Mouse (Mus musculus) midbrain, postnatal 0 days (tissue): ENCODE results near the gene Dtx2. TPM values are rescaled to one million over a fixed set of nuclear protein-coding genes. Genes with fewer than 3 reads are reported as not detected.
"Not testable (repeated sequence)": the region's sequence is repeated elsewhere in the genome, so short reads cannot be mapped to it uniquely, and the experiment has no call there.

ENCODE experiments used
- ATAC-seq: fragments of 200-750 bp; cut with Nextera tagmentation; 2 replicates; pipeline ENCODE4 v1.8.0; 2017; ENCODE audit warnings: moderate number of reproducible peaks, mild to moderate bottlenecking, moderate TSS enrichment, moderate library complexity; ENCODE audit not compliant: low FRiP score
- DNase-seq: peaks from one replicate; pipeline ENCODE4 v3.0.0-alpha.2; 2015; ENCODE audit warnings: low spot score
- H3K27ac ChIP-seq: fragments of 300-500 bp; sonication (generic); 2 replicates; pipeline ENCODE4 v1.5.1; 2014; ENCODE audit warnings: low read depth, mild to moderate bottlenecking, low read length, mixed read lengths
- H3K27me3 ChIP-seq: fragments of 300-500 bp; sonication (generic); 2 replicates; pipeline ENCODE4 v1.6.1; 2014; ENCODE audit warnings: low read length, control low read depth, mixed read lengths; ENCODE audit not compliant: insufficient read depth
- H3K36me3 ChIP-seq: fragments of 300-500 bp; sonication (generic); 2 replicates; pipeline ENCODE4 v1.6.1; 2014; ENCODE audit warnings: low read length, control low read depth, mixed read lengths; ENCODE audit not compliant: insufficient read depth
- H3K4me1 ChIP-seq: fragments of 300-500 bp; sonication (generic); 2 replicates; pipeline ENCODE4 v1.6.1; 2014; ENCODE audit warnings: mild to moderate bottlenecking, control low read depth, antibody characterized with exemption, low read length, mixed read lengths; ENCODE audit not compliant: insufficient read depth
- H3K4me2 ChIP-seq: fragments of 300-500 bp; sonication (generic); 2 replicates; pipeline ENCODE4 v1.6.1; 2014; ENCODE audit warnings: low read depth, mild to moderate bottlenecking, low read length, mixed read lengths; ENCODE audit not compliant: poor library complexity, severe bottlenecking
- H3K4me3 ChIP-seq: fragments of 300-500 bp; sonication (generic); 2 replicates; pipeline ENCODE4 v1.5.1; 2014; ENCODE audit warnings: low read depth, mild to moderate bottlenecking, low read length, moderate library complexity
- H3K9ac ChIP-seq: fragments of 300-500 bp; sonication (generic); replicated peaks from 2 replicates; pipeline ENCODE4 v1.6.1; 2014; ENCODE audit warnings: mild to moderate bottlenecking, low read length, moderate library complexity, mixed read lengths; ENCODE audit not compliant: poor library complexity, severe bottlenecking
- H3K9me3 ChIP-seq: fragments of 300-500 bp; sonication (generic); 2 replicates; pipeline ENCODE4 v1.6.1; 2016; ENCODE audit warnings: low read length, control low read depth
- CTCF ChIP-seq: IDR thresholded peaks from 2 replicates; pipeline ENCODE4 v1.5.1; 2016; ENCODE audit warnings: antibody characterized with exemption, mild to moderate bottlenecking
- WGBS: fragments of 180-500 bp; shearing (Covaris S2); extraction: QIAGEN DNeasy Blood & Tissue Kit; methylation state at CpG from one replicate; pipeline ENCODE4 v1.1.7; 2014; 5-methylcytosine and 5-hydroxymethylcytosine counted together
- polyA plus RNA-seq: library from polyadenylated mRNA; unstranded; fragments of >200 nt; fragmentation: Nextera tagmentation; extraction: Ambion mirVana; gene quantifications from 2 replicates; pipeline ENCODE4 v1.2.1, GENCODE M21; 2015
- total RNA-seq: library from RNA; depleted of rRNA; stranded (reverse); fragments of >200 nt; gene quantifications from 2 replicates; pipeline ENCODE4 v1.2.3, GENCODE M21; 2014

Dtx2 gene
- total and polyA plus RNA-seq, 2 experiments from 2014 or later: 20.1 to 25.4 TPM

DNA sequence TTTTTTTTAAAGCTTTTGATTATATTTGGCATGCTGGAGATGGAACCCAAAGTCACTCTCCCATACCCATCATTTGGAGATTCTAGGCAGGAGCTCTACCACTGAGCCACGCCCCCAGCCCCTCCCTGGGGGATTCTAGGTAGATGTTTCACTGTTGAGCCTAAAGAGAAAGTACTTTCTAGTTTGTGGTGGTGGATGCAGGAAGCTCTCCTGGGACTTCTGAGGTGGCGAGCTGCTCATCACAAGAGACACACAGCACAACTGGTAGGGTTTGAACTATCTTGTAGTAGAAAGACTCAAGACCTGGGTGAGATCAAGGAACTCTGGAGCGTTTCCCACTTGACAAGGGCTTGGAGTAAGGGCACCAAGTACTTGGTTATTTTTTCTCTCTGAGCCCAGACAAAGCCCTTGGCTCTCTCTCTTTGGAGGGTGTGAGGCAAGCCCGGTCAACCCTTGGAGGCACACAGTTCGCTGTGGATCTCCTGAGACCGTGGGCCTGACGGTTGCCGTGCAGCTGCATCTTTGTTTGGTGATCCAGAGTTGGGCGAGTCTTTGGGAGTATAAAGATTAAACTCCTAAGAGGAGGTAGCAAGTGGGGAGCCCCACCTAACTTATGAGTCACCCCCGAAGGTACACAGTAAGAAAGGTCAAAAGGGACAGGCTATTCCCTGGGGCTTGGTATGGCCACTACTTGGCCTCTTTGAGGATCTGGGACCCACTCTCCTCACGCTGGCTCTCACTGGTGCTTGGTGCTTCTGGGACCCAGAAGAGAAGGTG is 59.9 kb downstream of the Dtx2 start, which contains the start of gene Upk3bl:
Upk3bl (plus strand) TSS at position 192 of the 777 bp plus-strand sequence.
- H3K27me3 ChIP-seq: no peaks in the 10 kb centered on the region
- no peak for TF ChIP-seq CTCF
- no peak within 1 kb of the TSS for H3K9ac ChIP-seq
- 91% methylated on average over 11 of the region's 11 CpGs for WGBS
- no peaks in the 10 kb centered on the region for H3K36me3 ChIP-seq
- no peak for ATAC-seq
- H3K27ac ChIP-seq: no peak within 1 kb of the TSS
- H3K4me1 ChIP-seq: peaks cover 5% of the 10 kb centered on the region; the same call in 1 of the 2 replicates
- DNase-seq: no peak
- no peak within 1 kb of the TSS for H3K4me3 ChIP-seq
- H3K4me2 ChIP-seq: no peak within 1 kb of the TSS
- no peaks in the 10 kb centered on the region for H3K9me3 ChIP-seq

GRCm38 (mm10) chr5:136056062-136056461 is 61.5 kb downstream of the Dtx2 start:
- Histone ChIP-seq H3K27me3 (no peaks in the 10 kb centered on the region), H3K9me3 (no peaks in the 10 kb centered on the region), H3K9ac (no peak overlapping the region), H3K4me3 (no peak overlapping the region), H3K4me1 (peaks cover 5% of the 10 kb centered on the region; the same call in 1 of the 2 replicates), H3K4me2 (no peak overlapping the region), H3K36me3 (no peaks in the 10 kb centered on the region), H3K27ac (no peak overlapping the region)
- no peak for ATAC-seq
- WGBS: 39% methylated on average over 4 of the region's 4 CpGs
- no peak for DNase-seq
- TF ChIP-seq CTCF: peak; percentile 40

- H3K4me3 ChIP-seq: no peak overlapping the region
- H3K36me3 ChIP-seq: no peaks in the 10 kb centered on the region
- DNase-seq: no peak
- ATAC-seq: no peak
- no peaks in the 10 kb centered on the region for H3K9me3 ChIP-seq
- WGBS: 34% methylated on average over 8 of the region's 8 CpGs
- no peaks in the 10 kb centered on the region for H3K4me1 ChIP-seq
- H3K27me3 ChIP-seq: no peaks in the 10 kb centered on the region
- H3K9ac ChIP-seq: no peak overlapping the region
- no peak overlapping the region for H3K4me2 ChIP-seq
- H3K27ac ChIP-seq: no peak overlapping the region
- no peak for TF ChIP-seq CTCF
These were observed 62.5 kb downstream of the Dtx2 start for GRCm38 (mm10) chr5:136057085-136057484.

DNA sequence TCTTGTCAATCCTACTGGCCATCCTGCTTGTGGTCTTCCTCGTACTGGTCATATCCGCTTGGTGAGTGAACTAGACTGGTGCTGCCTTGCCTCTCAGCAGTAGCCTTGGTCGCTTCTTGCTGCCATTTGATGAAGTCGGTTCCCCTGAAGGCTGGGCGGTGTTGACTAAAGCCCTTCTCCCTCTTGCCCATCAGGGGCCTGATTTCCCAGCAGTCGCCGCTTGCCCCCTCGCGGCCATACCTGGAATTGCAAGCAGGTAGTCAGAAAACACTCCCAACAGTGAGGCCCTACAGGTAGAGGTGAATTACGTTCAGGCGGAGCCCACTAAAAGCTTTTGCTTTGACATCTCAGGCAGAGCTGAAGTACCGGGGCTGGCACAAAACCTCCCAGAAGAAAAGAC is 67.0 kb downstream of the Dtx2 start:
- Histone ChIP-seq H3K27ac (no peak overlapping the region), H3K4me1 (no peaks in the 10 kb centered on the region), H3K9ac (no peak overlapping the region), H3K4me3 (no peak overlapping the region), H3K4me2 (no peak overlapping the region), H3K9me3 (no peaks in the 10 kb centered on the region), H3K36me3 (no peaks in the 10 kb centered on the region), H3K27me3 (no peaks in the 10 kb centered on the region)
- WGBS: 10% methylated on average over 12 of the region's 12 CpGs
- peak; percentile 92 for TF ChIP-seq CTCF
- peak; percentile 67 for DNase-seq
- ATAC-seq: no peak

DNA sequence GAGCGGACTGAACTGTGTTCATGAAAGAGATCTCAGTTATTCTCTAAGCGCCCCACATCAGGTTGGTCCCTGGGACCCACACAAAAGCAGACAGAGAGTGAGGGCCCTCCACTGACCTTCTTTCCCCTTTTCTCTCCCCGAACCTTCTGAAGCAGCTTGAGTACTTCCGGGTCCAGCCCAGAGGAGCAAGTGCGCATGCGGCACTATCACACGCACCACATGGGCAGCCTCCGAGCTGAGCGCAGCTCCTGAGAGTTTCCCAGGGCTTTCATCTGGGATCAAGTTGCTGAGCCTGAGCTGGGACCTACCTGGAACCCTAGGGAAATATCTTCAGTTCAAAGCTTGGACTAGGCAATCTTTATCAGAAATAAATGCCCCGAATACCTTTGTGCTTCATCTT is 69.3 kb downstream of the Dtx2 start:
- Histone ChIP-seq H3K36me3 (no peaks in the 10 kb centered on the region), H3K27ac (no peak overlapping the region), H3K9me3 (no peaks in the 10 kb centered on the region), H3K9ac (no peak overlapping the region), H3K27me3 (no peaks in the 10 kb centered on the region), H3K4me1 (no peaks in the 10 kb centered on the region), H3K4me3 (no peak overlapping the region), H3K4me2 (no peak overlapping the region)
- DNase-seq: no peak
- 91% methylated on average over 10 of the region's 10 CpGs for WGBS
- no peak for TF ChIP-seq CTCF
- ATAC-seq: no peak

DNA sequence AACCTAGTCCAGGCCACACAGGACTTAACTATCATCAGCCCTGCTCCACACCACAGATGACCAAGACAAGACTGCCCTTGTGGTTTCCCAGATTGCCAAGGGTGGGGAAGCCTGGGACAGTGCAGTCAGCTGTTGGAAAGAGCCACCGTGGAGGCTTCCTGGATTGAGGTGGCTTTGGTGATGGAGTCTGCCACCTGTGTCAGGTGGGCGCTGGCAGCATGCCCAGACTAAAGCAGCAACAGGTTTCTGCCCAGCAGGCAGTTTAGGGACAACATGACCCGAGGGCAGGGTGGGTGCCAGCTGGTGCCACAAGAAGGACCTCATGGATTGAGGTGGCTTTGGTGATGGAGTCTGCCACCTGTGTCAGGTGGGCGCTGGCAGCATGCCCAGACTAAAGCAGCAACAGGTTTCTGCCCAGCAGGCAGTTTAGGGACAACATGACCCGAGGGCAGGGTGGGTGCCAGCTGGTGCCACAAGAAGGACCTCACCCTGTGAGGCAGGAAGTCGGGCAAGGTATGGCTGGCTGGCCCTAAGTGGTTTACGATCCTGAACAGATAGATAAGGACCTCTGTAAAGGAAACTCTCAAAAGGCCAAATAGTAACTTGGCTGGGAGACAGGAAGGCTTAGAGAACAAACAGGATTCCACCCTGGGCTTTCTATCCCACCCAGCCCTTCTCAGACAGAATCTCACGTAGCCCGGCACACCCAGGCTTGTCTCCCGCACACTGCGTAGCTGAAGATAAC is 72.0 kb downstream of the Dtx2 start:
- not testable (repeated sequence) for H3K27me3 ChIP-seq, H3K27ac ChIP-seq, H3K36me3 ChIP-seq, ATAC-seq, H3K4me1 ChIP-seq, H3K4me2 ChIP-seq, H3K9me3 ChIP-seq, DNase-seq, H3K4me3 ChIP-seq, H3K9ac ChIP-seq
- WGBS: 79% methylated on average over 11 of the region's 11 CpGs
